Mouse (Mus musculus): ENCODE measurements around the gene Rubcnl.

GRCm38 (mm10) chr14:75035431-75035830 lies 19.6 kb downstream of the Rubcnl start:
- TF ChIP-seq POLR2A (IDR thresholded peaks at IDR 0.05; ENCODE audit: borderline replicate concordance, low read depth, low read length): no peak
- no peak for TF ChIP-seq CTCF (IDR thresholded peaks at IDR 0.05; ENCODE audit: low read depth, low read length)
